Mouse (Mus musculus) adrenal gland, adult 8-10 months (tissue): ENCODE results near the gene A530016L24Rik. TPM values are rescaled to one million over a fixed set of nuclear protein-coding genes. Genes with fewer than 3 reads are reported as not detected.

ENCODE experiments used
- total RNA-seq, 4 experiments: library from RNA; stranded (reverse); gene quantifications; 2 replicates each; pipeline ENCODE4 v1.2.4; 2022

The A530016L24Rik gene
- total RNA-seq, 4 experiments from 2014 or later, result 15.9 to 41.5 (median 18.6) TPM

Other genes with a start within 250 kb of the A530016L24Rik start
- gene Tmem179, start 27.3 kb downstream of the A530016L24Rik start, total RNA-seq, result 10 to 100 TPM in 2 of 4 experiments, 1 to 10 TPM in 2; 9.5 to 15.5 (median 10.5) TPM
- 10 to 100 TPM; 34.6 to 65.5 (median 48.9) TPM for gene Inf2, start 99.3 kb downstream of the A530016L24Rik start, total RNA-seq
- gene Adssl1, start 130.6 kb downstream of the A530016L24Rik start, total RNA-seq, result 10 to 100 TPM; 15.2 to 53.1 (median 30.7) TPM
- gene Siva1, start 155.2 kb downstream of the A530016L24Rik start, total RNA-seq, result 10 to 100 TPM; 37.0 to 73.9 (median 51.5) TPM
- gene Akt1, start 185.4 kb downstream of the A530016L24Rik start, total RNA-seq, result 100 to 1,000 TPM; 275 to 460 (median 313) TPM
- gene Zbtb42, start 189.4 kb downstream of the A530016L24Rik start, total RNA-seq, result 10 to 100 TPM in 3 of 4 experiments, 1 to 10 TPM in 1; 8.7 to 20.1 (median 15.9) TPM
- gene Cep170b, start 231.0 kb downstream of the A530016L24Rik start, total RNA-seq, result 10 to 100 TPM; 43.6 to 74.0 (median 59.1) TPM